Mouse (Mus musculus) intestine, embryonic 16.5 days (tissue): ENCODE data around the gene Rapgef5. TPM values are rescaled to one million over a fixed set of nuclear protein-coding genes. Genes with fewer than 3 reads are reported as not detected.
A peak's percentile ranks its signal among the peaks of the same experiment; 100 is the strongest.

Experiments
- ATAC-seq: fragments of 200-750 bp; cut with Nextera tagmentation; 2 replicates; pipeline ENCODE4 v1.8.0; 2017; ENCODE audit warnings: moderate TSS enrichment, moderate library complexity
- H3K27ac ChIP-seq: fragments of 300-500 bp; sonication (generic); 2 replicates; pipeline ENCODE4 v1.5.1; 2014; ENCODE audit warnings: mild to moderate bottlenecking, low read length
- H3K27me3 ChIP-seq: fragments of 300-500 bp; sonication (generic); replicated peaks from 2 replicates; pipeline ENCODE4 v1.6.1; 2014; ENCODE audit warnings: low read length, control low read depth, mixed read lengths; ENCODE audit not compliant: control insufficient read depth, insufficient read depth
- H3K36me3 ChIP-seq: fragments of 300-500 bp; sonication (generic); 2 replicates; pipeline ENCODE4 v1.6.1; 2014; ENCODE audit warnings: low read length, control low read depth; ENCODE audit not compliant: control insufficient read depth, insufficient read depth
- H3K4me1 ChIP-seq: fragments of 300-500 bp; sonication (generic); 2 replicates; pipeline ENCODE4 v1.6.1; 2014; ENCODE audit warnings: low read length, control low read depth, mixed read lengths; ENCODE audit not compliant: control insufficient read depth, insufficient read depth
- H3K4me2 ChIP-seq: fragments of 300-500 bp; sonication (generic); 2 replicates; pipeline ENCODE4 v1.6.1; 2014; ENCODE audit warnings: low read depth, low read length, control low read depth
- H3K4me3 ChIP-seq: fragments of 300-500 bp; sonication (generic); 2 replicates; pipeline ENCODE4 v1.5.1; 2014; ENCODE audit warnings: mild to moderate bottlenecking, low read length
- H3K9ac ChIP-seq: fragments of 300-500 bp; sonication (generic); 2 replicates; pipeline ENCODE4 v1.6.1; 2014; ENCODE audit warnings: low read depth, low read length
- H3K9me3 ChIP-seq: fragments of 300-500 bp; sonication (generic); 2 replicates; pipeline ENCODE4 v1.6.1; 2016; ENCODE audit warnings: low read length, control low read depth; ENCODE audit not compliant: control insufficient read depth
- WGBS: fragments of 180-500 bp; shearing (Covaris S2); extraction: QIAGEN DNeasy Blood & Tissue Kit; methylation state at CpG from one replicate; pipeline ENCODE4 v1.1.7; 2014; 5-methylcytosine and 5-hydroxymethylcytosine counted together
- polyA plus RNA-seq: library from polyadenylated mRNA; unstranded; fragments of >200 nt; fragmentation: Nextera tagmentation; extraction: Ambion mirVana; gene quantifications from 2 replicates; pipeline ENCODE4 v1.2.1, GENCODE M21; 2015

The Rapgef5 gene
- polyA plus RNA-seq, 1 experiment from 2014 or later = 5.2 TPM

- 79% methylated on average over 5 of the region's 5 CpGs for WGBS
- H3K27ac ChIP-seq = no peak overlapping the region
- H3K4me2 ChIP-seq = no peak overlapping the region
- H3K9me3 ChIP-seq = no peaks in the 10 kb centered on the region
- H3K9ac ChIP-seq = no peak overlapping the region
- no peak for ATAC-seq
- H3K4me3 ChIP-seq = no peak overlapping the region
- no peaks in the 10 kb centered on the region for H3K27me3 ChIP-seq
- H3K4me1 ChIP-seq = no peaks in the 10 kb centered on the region; the same call in 1 of the 2 replicates
- H3K36me3 ChIP-seq = no peaks in the 10 kb centered on the region
Observed at GRCm38 (mm10) chr12:117553353-117553752, 37.1 kb downstream of the Rapgef5 start.

- H3K9me3 ChIP-seq = no peaks in the 10 kb centered on the region
- H3K27me3 ChIP-seq = no peaks in the 10 kb centered on the region
- no peak overlapping the region for H3K9ac ChIP-seq
- H3K27ac ChIP-seq = peak overlapping the region; percentile 79
- H3K4me2 ChIP-seq = peak overlapping the region; percentile 28; the same call in 1 of the 2 replicates
- no peaks in the 10 kb centered on the region for H3K36me3 ChIP-seq
- H3K4me1 ChIP-seq = no peaks in the 10 kb centered on the region; the same call in 1 of the 2 replicates
- H3K4me3 ChIP-seq = no peak overlapping the region
- ATAC-seq = peak; percentile 98
- 64% methylated on average over 1 of the region's 1 CpGs for WGBS
Observed at GRCm38 (mm10) chr12:117554612-117555063, 38.4 kb downstream of the Rapgef5 start.

- H3K27ac ChIP-seq = no peak overlapping the region
- H3K27me3 ChIP-seq = no peaks in the 10 kb centered on the region
- H3K9ac ChIP-seq = no peak overlapping the region
- 64% methylated on average over 11 of the region's 11 CpGs for WGBS
- H3K4me1 ChIP-seq = no peaks in the 10 kb centered on the region
- H3K4me2 ChIP-seq = no peak overlapping the region
- no peak overlapping the region for H3K4me3 ChIP-seq
- peak; percentile 57 for ATAC-seq
- H3K9me3 ChIP-seq = no peaks in the 10 kb centered on the region
- no peaks in the 10 kb centered on the region for H3K36me3 ChIP-seq
Observed at GRCm38 (mm10) chr12:117560450-117560849, 44.2 kb downstream of the Rapgef5 start.

DNA sequence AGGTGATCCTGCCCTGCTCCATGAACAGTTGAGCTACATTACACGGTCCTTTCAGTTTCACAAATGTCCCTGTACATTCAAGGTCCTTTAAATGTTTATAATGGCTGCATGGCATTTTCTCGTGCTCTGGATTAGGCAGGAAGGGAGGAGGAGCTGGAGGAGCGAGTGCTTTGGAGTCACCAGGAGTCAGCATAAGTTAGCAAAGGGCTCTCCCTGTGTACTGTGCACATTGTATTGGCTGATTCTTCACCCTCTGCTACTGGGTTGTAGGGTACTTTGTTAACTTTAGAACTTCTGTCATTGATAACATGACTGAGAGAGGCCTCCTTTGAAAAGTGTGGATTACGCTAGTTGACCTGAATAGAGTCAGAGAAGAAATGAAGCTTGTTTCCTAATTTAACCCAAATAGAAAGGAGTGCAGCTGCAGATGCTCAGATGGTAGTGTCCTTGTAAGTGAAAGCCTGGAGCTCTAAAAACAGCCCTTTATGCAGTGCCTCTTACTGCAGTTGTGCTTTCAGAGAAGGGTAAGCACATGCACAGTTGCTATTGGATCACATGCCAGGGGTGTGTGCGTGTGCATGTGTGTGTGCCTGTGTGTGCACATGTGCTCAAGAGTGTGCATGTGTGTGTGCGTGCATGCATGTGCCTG is 45.3 kb downstream of the Rapgef5 start:
- Histone ChIP-seq H3K4me2 (no peak overlapping the region), H3K27ac (no peak overlapping the region), H3K4me1 (no peaks in the 10 kb centered on the region), H3K36me3 (no peaks in the 10 kb centered on the region), H3K9ac (no peak overlapping the region), H3K27me3 (no peaks in the 10 kb centered on the region), H3K4me3 (no peak overlapping the region), H3K9me3 (no peaks in the 10 kb centered on the region)
- WGBS = 74% methylated on average over 6 of the region's 6 CpGs
- no peak for ATAC-seq

- Histone ChIP-seq H3K4me2 (no peak overlapping the region), H3K36me3 (no peaks in the 10 kb centered on the region), H3K4me3 (no peak overlapping the region), H3K9ac (no peak overlapping the region), H3K27me3 (no peaks in the 10 kb centered on the region), H3K9me3 (no peaks in the 10 kb centered on the region), H3K4me1 (no peaks in the 10 kb centered on the region), H3K27ac (no peak overlapping the region)
- 94% methylated on average over 3 of the region's 3 CpGs for WGBS
- ATAC-seq = no peak
Observed at GRCm38 (mm10) chr12:117562085-117562484, 45.8 kb downstream of the Rapgef5 start.

DNA sequence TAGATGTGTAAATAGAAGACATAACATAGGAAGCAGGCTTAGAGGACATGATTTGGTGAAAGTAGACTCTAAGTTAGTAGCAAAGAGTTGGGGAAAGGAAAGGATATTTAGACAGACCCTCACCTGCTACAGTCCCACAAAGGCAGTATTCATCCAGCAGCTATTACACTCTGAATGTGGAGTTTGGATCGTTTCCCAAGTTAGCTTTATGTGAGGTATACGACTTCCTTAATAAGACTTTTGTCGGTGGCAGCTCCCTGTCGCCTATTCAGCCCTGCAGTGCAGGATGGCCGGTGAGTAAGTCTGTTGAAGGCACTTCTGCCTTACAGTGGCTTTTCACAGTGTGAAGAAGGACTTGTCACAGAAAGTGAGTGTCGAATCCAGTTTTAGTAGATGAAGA is 47.6 kb downstream of the Rapgef5 start:
- ATAC-seq = no peak
- WGBS = 57% methylated on average over 6 of the region's 6 CpGs
- no peak overlapping the region for H3K4me2 ChIP-seq

DNA sequence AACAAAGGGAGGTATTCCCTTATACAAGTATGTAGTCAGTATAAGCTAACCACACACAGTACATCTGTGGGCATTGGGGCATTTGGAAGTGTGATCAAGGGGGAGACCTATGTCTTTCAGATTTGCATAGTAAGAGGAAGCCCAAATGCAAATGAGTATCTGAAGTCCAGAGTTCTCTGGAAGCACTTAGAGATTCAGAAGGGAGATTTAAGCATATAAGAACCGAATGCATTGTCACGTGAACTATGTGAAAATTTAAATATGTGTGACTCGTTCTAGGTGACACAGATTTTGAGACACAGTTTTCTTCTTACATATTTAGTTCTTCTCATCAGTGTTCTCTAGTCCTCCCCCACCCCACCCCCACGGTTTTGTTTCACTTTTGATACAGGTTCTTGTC is 50.0 kb downstream of the Rapgef5 start:
- no peak overlapping the region for H3K4me3 ChIP-seq
- no peaks in the 10 kb centered on the region for H3K36me3 ChIP-seq
- H3K27ac ChIP-seq = no peak overlapping the region
- no peak overlapping the region for H3K9ac ChIP-seq
- H3K9me3 ChIP-seq = no peaks in the 10 kb centered on the region
- no peaks in the 10 kb centered on the region for H3K4me1 ChIP-seq
- no peak for ATAC-seq
- no peaks in the 10 kb centered on the region for H3K27me3 ChIP-seq
- 77% methylated on average over 4 of the region's 4 CpGs for WGBS
- H3K4me2 ChIP-seq = no peak overlapping the region

More for the DNA sequence above, 47.6 kb downstream of the Rapgef5 start:
- H3K4me1 ChIP-seq = no peaks in the 10 kb centered on the region
- no peaks in the 10 kb centered on the region for H3K27me3 ChIP-seq
- no peaks in the 10 kb centered on the region for H3K9me3 ChIP-seq
- no peak overlapping the region for H3K9ac ChIP-seq
- no peak overlapping the region for H3K4me3 ChIP-seq
- H3K36me3 ChIP-seq = no peaks in the 10 kb centered on the region
- no peak overlapping the region for H3K27ac ChIP-seq

- no peaks in the 10 kb centered on the region for H3K9me3 ChIP-seq
- WGBS = 65% methylated on average over 2 of the region's 2 CpGs
- no peaks in the 10 kb centered on the region for H3K36me3 ChIP-seq
- H3K4me3 ChIP-seq = no peak overlapping the region
- H3K4me2 ChIP-seq = no peak overlapping the region
- ATAC-seq = no peak
- no peaks in the 10 kb centered on the region for H3K4me1 ChIP-seq
- H3K9ac ChIP-seq = no peak overlapping the region
- no peak overlapping the region for H3K27ac ChIP-seq
- H3K27me3 ChIP-seq = no peaks in the 10 kb centered on the region
Observed at GRCm38 (mm10) chr12:117569671-117570070, 53.4 kb downstream of the Rapgef5 start.

- Histone ChIP-seq H3K4me3 (no peak overlapping the region), H3K27me3 (no peaks in the 10 kb centered on the region), H3K36me3 (no peaks in the 10 kb centered on the region), H3K4me2 (no peak overlapping the region), H3K9me3 (no peaks in the 10 kb centered on the region), H3K27ac (no peak overlapping the region), H3K9ac (no peak overlapping the region), H3K4me1 (no peaks in the 10 kb centered on the region)
- WGBS = 83% methylated on average over 4 of the region's 4 CpGs
- no peak for ATAC-seq
Observed at GRCm38 (mm10) chr12:117584256-117584655, 68.0 kb downstream of the Rapgef5 start.

GRCm38 (mm10) chr12:117585390-117585789 is 69.1 kb downstream of the Rapgef5 start:
- H3K9ac ChIP-seq = no peak overlapping the region
- no peaks in the 10 kb centered on the region for H3K4me1 ChIP-seq
- H3K9me3 ChIP-seq = no peaks in the 10 kb centered on the region
- no peak for ATAC-seq
- WGBS = 81% methylated on average over 2 of the region's 2 CpGs
- no peak overlapping the region for H3K4me3 ChIP-seq
- no peak overlapping the region for H3K4me2 ChIP-seq
- no peaks in the 10 kb centered on the region for H3K36me3 ChIP-seq
- no peak overlapping the region for H3K27ac ChIP-seq
- no peaks in the 10 kb centered on the region for H3K27me3 ChIP-seq
